Mouse (Mus musculus): ENCODE measurements around the gene Eci1. TPM values are rescaled to one million over a fixed set of nuclear protein-coding genes. Genes with fewer than 3 reads are reported as not detected.

The Eci1 gene
- polyA plus RNA-seq, 1 experiment from 2014 or later, result 74.6 TPM

- peak; percentile 96 for ATAC-seq (replicated peaks; ENCODE audit: insufficient number of reproducible peaks, low FRiP score, low TSS enrichment, low read depth)
- WGBS, result under 1% methylated on average over 66 of the region's 75 CpGs
Measured at GRCm38 (mm10) chr17:24469910-24470602, 43.6 kb downstream of the Eci1 start, which contains the start of the genes E4f1 and Pgp. Gene E4f1, minus strand, starts transcription at chr17:24470313. Gene Pgp, plus strand, starts transcription at chr17:24470392.

GRCm38 (mm10) chr17:24470701-24471527 lies 44.5 kb downstream of the Eci1 start:
- H3K4me1 ChIP-seq (ENCODE audit: control insufficient read depth, insufficient read depth, low read length), result no peaks in the 10 kb centered on the region; the same call in 1 of the 2 replicates
- peak overlapping the region; percentile 88 for H3K9ac ChIP-seq (replicated peaks; ENCODE audit: low read length)
- H3K4me3 ChIP-seq (ENCODE audit: low read depth, low read length), result peak overlapping the region; percentile 86
- DNase-seq (ENCODE audit: low spot score) (peak; percentile 26), ATAC-seq (replicated peaks; ENCODE audit: insufficient number of reproducible peaks, low FRiP score, low TSS enrichment, low read depth) (0 out of 2 replicates have a peak, but pooled peaks have one; percentile 4)
- H3K9me3 ChIP-seq (replicated peaks; ENCODE audit: control insufficient read depth, low read length), result no peaks in the 10 kb centered on the region
- peak overlapping the region; percentile 65 for H3K27ac ChIP-seq (replicated peaks; ENCODE audit: low read depth, low read length)
- no peaks in the 10 kb centered on the region for H3K27me3 ChIP-seq (ENCODE audit: control insufficient read depth, insufficient read depth, low read length)
- H3K4me2 ChIP-seq (ENCODE audit: low read depth, low read length), result peak overlapping the region; percentile 97
- 1% methylated on average over 67 of the region's 68 CpGs for WGBS
- no peaks in the 10 kb centered on the region; the same call in none of the 2 replicates for H3K36me3 ChIP-seq (replicated peaks; ENCODE audit: control insufficient read depth, insufficient read depth, low read depth, low read length)

More at GRCm38 (mm10) chr17:24469910-24470602, 43.6 kb downstream of the Eci1 start, which contains the start of the genes E4f1 and Pgp:
- H3K9ac ChIP-seq (replicated peaks; ENCODE audit: low read length), result peak within 1 kb of the TSS; percentile 88
- H3K27me3 ChIP-seq (ENCODE audit: control insufficient read depth, insufficient read depth, low read length), result no peaks in the 10 kb centered on the region
- peak within 1 kb of the TSS; percentile 86 for H3K4me3 ChIP-seq (ENCODE audit: low read depth, low read length)
- H3K9me3 ChIP-seq (replicated peaks; ENCODE audit: control insufficient read depth, low read length), result no peaks in the 10 kb centered on the region
- H3K36me3 ChIP-seq (replicated peaks; ENCODE audit: control insufficient read depth, insufficient read depth, low read depth, low read length), result no peaks in the 10 kb centered on the region; the same call in none of the 2 replicates
- H3K4me2 ChIP-seq (ENCODE audit: low read depth, low read length), result peak within 1 kb of the TSS; percentile 97
- no peaks in the 10 kb centered on the region; the same call in 1 of the 2 replicates for H3K4me1 ChIP-seq (ENCODE audit: control insufficient read depth, insufficient read depth, low read length)
- H3K27ac ChIP-seq (replicated peaks; ENCODE audit: low read depth, low read length), result peak within 1 kb of the TSS; percentile 65
- peak; percentile 99 for DNase-seq (ENCODE audit: low spot score)

GRCm38 (mm10) chr17:24472512-24472911 lies 46.1 kb downstream of the Eci1 start:
- Histone ChIP-seq H3K36me3 (replicated peaks; ENCODE audit: control insufficient read depth, insufficient read depth, low read depth, low read length) (peaks cover 5% of the 10 kb centered on the region), H3K9me3 (replicated peaks; ENCODE audit: control insufficient read depth, low read length) (no peaks in the 10 kb centered on the region), H3K27me3 (ENCODE audit: control insufficient read depth, insufficient read depth, low read length) (no peaks in the 10 kb centered on the region), H3K27ac (replicated peaks; ENCODE audit: low read depth, low read length) (no peak overlapping the region), H3K4me1 (ENCODE audit: control insufficient read depth, insufficient read depth, low read length) (no peaks in the 10 kb centered on the region; the same call in 1 of the 2 replicates), H3K9ac (replicated peaks; ENCODE audit: low read length) (no peak overlapping the region; the same call in 1 of the 2 replicates), H3K4me2 (ENCODE audit: low read depth, low read length) (no peak overlapping the region), H3K4me3 (ENCODE audit: low read depth, low read length) (no peak overlapping the region)
- DNase-seq (ENCODE audit: low spot score) (no peak), ATAC-seq (replicated peaks; ENCODE audit: insufficient number of reproducible peaks, low FRiP score, low TSS enrichment, low read depth) (no peak)
- WGBS, result 85% methylated on average over 4 of the region's 4 CpGs

DNA sequence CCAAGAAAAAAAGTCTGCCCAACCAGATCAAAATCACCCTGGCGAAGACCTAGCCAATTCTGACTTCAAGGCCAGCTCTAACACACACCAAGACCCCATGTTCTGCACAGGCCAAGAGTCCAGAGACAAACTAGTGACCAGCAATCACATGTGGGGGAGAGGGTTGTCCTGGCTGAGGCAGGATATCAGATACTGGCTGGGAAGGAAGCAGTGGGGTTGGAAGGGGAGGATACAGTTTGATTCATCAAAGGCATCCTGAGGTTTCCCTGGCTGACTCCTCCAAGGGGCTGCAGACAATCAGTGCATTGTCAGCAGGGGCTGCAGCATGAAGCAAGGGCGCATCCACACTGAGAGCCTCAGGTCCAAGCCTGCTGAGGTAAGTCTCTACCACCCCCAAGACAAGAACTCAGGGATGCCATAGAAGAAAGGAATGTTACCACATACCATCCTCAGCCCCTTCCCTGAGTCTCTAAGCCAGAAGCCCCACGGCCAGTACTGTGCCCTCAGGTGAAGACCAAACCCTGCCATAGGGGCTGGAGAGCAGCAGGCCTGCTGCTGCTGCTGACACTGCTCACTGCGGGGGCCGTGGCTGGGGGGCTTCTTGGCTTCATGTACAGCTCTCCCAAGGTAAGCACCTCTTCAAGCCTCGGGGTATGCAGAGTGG lies 47.3 kb downstream of the Eci1 start, which contains the start of gene Bricd5:
Bricd5 (plus strand) TSS at position 273 of the 664 bp plus-strand sequence.
- Histone ChIP-seq H3K9ac (replicated peaks; ENCODE audit: low read length) (no peak within 1 kb of the TSS; the same call in 1 of the 2 replicates), H3K27me3 (ENCODE audit: control insufficient read depth, insufficient read depth, low read length) (no peaks in the 10 kb centered on the region), H3K9me3 (replicated peaks; ENCODE audit: control insufficient read depth, low read length) (no peaks in the 10 kb centered on the region), H3K4me2 (ENCODE audit: low read depth, low read length) (no peak within 1 kb of the TSS), H3K36me3 (replicated peaks; ENCODE audit: control insufficient read depth, insufficient read depth, low read depth, low read length) (peaks cover 5% of the 10 kb centered on the region), H3K27ac (replicated peaks; ENCODE audit: low read depth, low read length) (no peak within 1 kb of the TSS), H3K4me1 (ENCODE audit: control insufficient read depth, insufficient read depth, low read length) (peaks cover 3% of the 10 kb centered on the region), H3K4me3 (ENCODE audit: low read depth, low read length) (no peak within 1 kb of the TSS)
- ATAC-seq (replicated peaks; ENCODE audit: insufficient number of reproducible peaks, low FRiP score, low TSS enrichment, low read depth), result no peak
- no peak for DNase-seq (ENCODE audit: low spot score)
- WGBS, result 56% methylated on average over 6 of the region's 6 CpGs

DNA sequence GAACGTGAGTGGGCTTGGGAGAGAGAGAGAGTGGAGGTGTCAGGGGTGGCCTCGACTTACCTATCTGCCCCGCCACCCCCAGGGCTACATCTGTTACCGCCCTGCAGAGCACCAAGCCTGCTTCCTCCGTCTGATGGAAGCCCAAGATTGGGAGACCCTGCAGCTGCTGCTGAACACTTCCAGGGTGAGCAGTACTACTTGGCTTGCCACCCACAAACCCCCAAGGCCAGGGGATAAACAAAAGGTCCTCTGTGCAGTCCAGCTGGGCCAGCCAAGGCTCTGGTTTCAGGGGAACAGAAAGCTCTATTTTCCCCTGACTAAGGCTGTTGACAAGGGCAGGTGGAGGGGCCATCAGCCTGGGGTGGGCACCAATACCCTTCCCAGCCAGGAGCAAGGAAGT lies 48.1 kb downstream of the Eci1 start:
- no peak overlapping the region for H3K4me2 ChIP-seq (ENCODE audit: low read depth, low read length)
- peaks cover 5% of the 10 kb centered on the region for H3K36me3 ChIP-seq (replicated peaks; ENCODE audit: control insufficient read depth, insufficient read depth, low read depth, low read length)
- no peak overlapping the region for H3K9ac ChIP-seq (replicated peaks; ENCODE audit: low read length)
- ATAC-seq (replicated peaks; ENCODE audit: insufficient number of reproducible peaks, low FRiP score, low TSS enrichment, low read depth) (no peak), DNase-seq (ENCODE audit: low spot score) (no peak)
- H3K9me3 ChIP-seq (replicated peaks; ENCODE audit: control insufficient read depth, low read length), result no peaks in the 10 kb centered on the region
- peaks cover 3% of the 10 kb centered on the region for H3K4me1 ChIP-seq (ENCODE audit: control insufficient read depth, insufficient read depth, low read length)
- H3K4me3 ChIP-seq (ENCODE audit: low read depth, low read length), result no peak overlapping the region
- H3K27ac ChIP-seq (replicated peaks; ENCODE audit: low read depth, low read length), result no peak overlapping the region
- 62% methylated on average over 5 of the region's 5 CpGs for whole genome bisulfite sequencing
- H3K27me3 ChIP-seq (ENCODE audit: control insufficient read depth, insufficient read depth, low read length), result no peaks in the 10 kb centered on the region

DNA sequence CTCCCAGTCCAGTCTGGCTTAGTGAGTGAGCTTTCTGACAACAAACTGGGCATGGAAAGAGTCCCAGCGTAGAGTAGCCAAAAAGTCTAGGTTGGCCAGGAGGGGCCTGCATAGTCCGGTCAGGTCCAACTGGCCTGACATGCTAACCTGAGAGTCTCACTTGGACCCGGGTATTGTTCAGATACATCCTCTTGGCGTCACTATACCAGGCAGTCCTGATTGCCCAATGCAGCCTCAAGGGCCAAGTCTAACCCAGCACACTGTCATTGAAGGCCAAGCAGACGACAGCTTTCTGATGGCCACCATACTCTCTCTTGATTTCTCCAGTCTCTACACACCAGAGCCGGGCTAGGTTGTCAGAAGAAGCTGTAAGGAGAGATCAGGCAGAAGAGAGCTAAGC lies 49.1 kb downstream of the Eci1 start:
- Histone ChIP-seq H3K27me3 (ENCODE audit: control insufficient read depth, insufficient read depth, low read length) (no peaks in the 10 kb centered on the region), H3K9me3 (replicated peaks; ENCODE audit: control insufficient read depth, low read length) (no peaks in the 10 kb centered on the region), H3K4me3 (ENCODE audit: low read depth, low read length) (no peak overlapping the region), H3K36me3 (replicated peaks; ENCODE audit: control insufficient read depth, insufficient read depth, low read depth, low read length) (peaks cover 5% of the 10 kb centered on the region), H3K27ac (replicated peaks; ENCODE audit: low read depth, low read length) (no peak overlapping the region), H3K9ac (replicated peaks; ENCODE audit: low read length) (no peak overlapping the region), H3K4me2 (ENCODE audit: low read depth, low read length) (no peak overlapping the region), H3K4me1 (ENCODE audit: control insufficient read depth, insufficient read depth, low read length) (peaks cover 3% of the 10 kb centered on the region)
- no peak for DNase-seq (ENCODE audit: low spot score)
- no peak for ATAC-seq (replicated peaks; ENCODE audit: insufficient number of reproducible peaks, low FRiP score, low TSS enrichment, low read depth)
- 88% methylated on average over 6 of the region's 6 CpGs for WGBS

DNA sequence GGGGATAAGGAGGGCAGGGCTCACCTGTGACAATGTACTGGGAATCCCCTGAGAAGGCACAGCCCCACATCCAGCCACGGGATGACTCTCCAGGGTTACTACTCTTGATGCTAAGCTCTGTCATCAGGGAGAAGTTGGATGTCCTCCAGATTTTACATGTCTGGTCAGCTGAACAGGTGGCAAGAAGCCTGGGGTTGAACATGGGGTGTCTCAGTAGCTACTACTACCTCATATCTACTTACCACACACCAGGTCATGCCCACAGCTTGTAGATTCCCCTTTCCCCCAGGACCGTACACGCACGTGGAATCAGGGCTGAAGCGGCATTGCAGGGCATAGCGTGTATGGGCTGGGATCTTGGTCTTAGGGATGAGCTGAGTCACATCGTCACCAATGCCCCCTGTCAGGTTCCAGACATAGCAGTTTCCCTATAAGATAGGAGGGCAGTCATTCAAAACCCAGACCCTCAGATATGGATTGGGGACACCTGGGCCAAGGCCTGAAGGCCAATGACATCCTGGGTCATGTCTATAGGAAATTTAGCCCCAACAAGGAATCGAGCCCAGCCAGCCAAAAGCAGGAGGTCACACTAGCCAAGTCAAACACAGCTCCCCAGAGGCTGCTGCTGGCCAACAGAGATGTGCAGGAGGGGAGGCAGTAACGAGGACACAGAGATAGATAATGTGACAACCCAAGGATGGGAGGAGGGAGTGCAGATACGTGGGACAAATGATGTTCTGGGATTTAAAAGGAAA lies 49.8 kb downstream of the Eci1 start:
- Histone ChIP-seq H3K4me1 (ENCODE audit: control insufficient read depth, insufficient read depth, low read length) (peaks cover 3% of the 10 kb centered on the region), H3K9me3 (replicated peaks; ENCODE audit: control insufficient read depth, low read length) (no peaks in the 10 kb centered on the region), H3K27me3 (ENCODE audit: control insufficient read depth, insufficient read depth, low read length) (no peaks in the 10 kb centered on the region), H3K4me3 (ENCODE audit: low read depth, low read length) (no peak overlapping the region), H3K9ac (replicated peaks; ENCODE audit: low read length) (no peak overlapping the region), H3K4me2 (ENCODE audit: low read depth, low read length) (no peak overlapping the region), H3K36me3 (replicated peaks; ENCODE audit: control insufficient read depth, insufficient read depth, low read depth, low read length) (peaks cover 5% of the 10 kb centered on the region), H3K27ac (replicated peaks; ENCODE audit: low read depth, low read length) (no peak overlapping the region)
- ATAC-seq (replicated peaks; ENCODE audit: insufficient number of reproducible peaks, low FRiP score, low TSS enrichment, low read depth), result no peak
- no peak for DNase-seq (ENCODE audit: low spot score)
- WGBS, result 90% methylated on average over 10 of the region's 10 CpGs
